Mouse (Mus musculus) heart, adult 9 months (tissue): ENCODE data around the gene Sult4a1.

Experiments
- DNase-seq, 2 experiments: peaks; one replicate each; pipeline ENCODE4 v3.0.0; 2022; ENCODE audit warnings: low spot score in 2 of 2

Sult4a1 gene

DNA sequence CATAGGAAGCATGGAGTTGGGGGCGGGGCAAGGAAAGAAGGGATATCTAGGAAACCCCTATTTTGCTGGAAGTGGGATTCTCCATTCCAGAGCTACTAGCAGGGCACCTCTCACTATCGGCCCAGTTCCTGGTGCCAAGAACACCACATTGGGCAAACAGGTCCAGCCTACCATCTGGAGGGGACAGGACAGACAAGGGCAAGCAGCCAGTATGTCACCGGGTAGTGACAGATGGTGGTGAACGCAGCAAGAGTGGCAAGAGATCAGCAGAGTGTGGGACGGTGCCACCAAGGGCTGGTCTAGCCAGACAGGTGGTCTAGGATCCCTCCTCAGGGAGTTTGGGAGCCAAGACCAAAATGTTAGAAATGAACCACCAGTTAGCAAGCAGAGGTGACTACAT lies 68.5 kb downstream of the Sult4a1 start:
- DNase-seq = no peak
